Mouse (Mus musculus) central nervous system, embryonic 18 days (tissue): ENCODE results near the gene Ube3a. TPM values are rescaled to one million over a fixed set of nuclear protein-coding genes. Genes with fewer than 3 reads are reported as not detected.

Experiments
- polyA plus RNA-seq: library from polyadenylated mRNA; depleted of rRNA; stranded (reverse); fragments of >200 nt; gene quantifications from 2 replicates; pipeline ENCODE4 v1.2.3, GENCODE M21; 2012; rRNA removed

Ube3a gene
- polyA plus RNA-seq: 27.9 and 28.6 TPM in 2 replicates

GRCm38 (mm10) chr7:59228045-59228865 is at the start of gene Ube3a:
Ube3a (plus strand) TSS chr7:59228750.

